Mouse (Mus musculus) bone marrow, adult 2 months (tissue): ENCODE measurements around the gene 2310033P09Rik.

Experiments used
- CTCF ChIP-seq: fragments of 200-500 bp; IDR thresholded peaks from 2 replicates; pipeline ENCODE4 v1.5.1; 2011; ENCODE audit warnings: low read length, control low read depth; ENCODE audit not compliant: control insufficient read depth, insufficient read depth
- POLR2A ChIP-seq: fragments of 200-500 bp; IDR thresholded peaks from 2 replicates; pipeline ENCODE4 v1.6.1; 2011; ENCODE audit warnings: low read depth, mild to moderate bottlenecking, control low read depth, low read length, borderline replicate concordance; ENCODE audit not compliant: control insufficient read depth

DNA sequence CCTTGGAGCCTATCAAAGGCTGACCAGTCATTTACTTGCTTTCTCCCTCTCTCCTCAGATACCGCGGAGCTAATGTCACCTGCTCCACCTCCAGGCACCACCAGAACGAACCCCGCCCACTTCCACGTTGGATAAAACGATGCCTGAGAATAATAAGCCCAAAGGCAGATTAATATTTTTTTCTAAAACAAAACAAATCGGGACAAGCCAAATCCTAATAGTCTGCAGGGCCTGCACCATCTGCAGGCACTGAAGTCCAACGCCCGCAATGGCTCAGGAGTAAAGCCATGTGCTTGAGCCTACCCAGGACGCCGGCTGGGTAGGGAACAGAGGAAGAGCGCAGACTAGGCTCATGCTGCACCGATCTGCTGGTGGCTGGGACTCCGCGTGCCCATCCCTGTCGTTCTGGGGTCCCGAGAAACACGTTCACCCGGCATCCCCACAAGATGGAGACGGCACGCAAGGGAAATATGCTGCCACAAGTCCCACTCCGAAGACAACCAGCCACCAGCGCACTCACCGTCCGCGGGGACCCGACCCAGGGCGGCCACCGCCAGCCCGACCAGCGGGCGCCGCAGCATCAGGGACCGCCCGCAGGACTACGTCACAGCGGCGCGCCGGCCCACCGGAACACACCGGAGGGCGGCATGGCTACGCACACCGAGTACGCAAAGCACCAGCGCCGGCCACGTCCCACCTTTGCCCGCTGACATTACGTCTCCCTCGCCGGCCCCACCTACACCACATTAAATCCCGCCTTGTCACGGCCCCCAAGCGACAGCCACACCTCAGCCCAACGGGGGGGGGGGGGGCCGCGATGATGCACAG lies 16.7 kb upstream of the 2310033P09Rik start:
- no peak for TF ChIP-seq CTCF
- peak; percentile 80; the same call in 1 of the 2 replicates for TF ChIP-seq POLR2A
